Mouse (Mus musculus) bone marrow, adult 2 months (tissue): ENCODE results near the gene Cap2. TPM values are rescaled to one million over a fixed set of nuclear protein-coding genes. Genes with fewer than 3 reads are reported as not detected.

Experiments
- H3K27ac ChIP-seq: fragments of 200-500 bp; 2 replicates; pipeline ENCODE4 v1.5.1; 2012; ENCODE audit warnings: low read depth, mild to moderate bottlenecking, control low read depth, inconsistent platforms, low read length; ENCODE audit not compliant: control insufficient read depth, poor library complexity, insufficient read depth
- H3K4me1 ChIP-seq: fragments of 200-500 bp; 2 replicates; pipeline ENCODE4 v1.6.1; 2011; ENCODE audit warnings: low read length; ENCODE audit not compliant: control insufficient read depth, insufficient read depth
- H3K4me3 ChIP-seq: fragments of 200-500 bp; replicated peaks from 2 replicates; pipeline ENCODE3; 2011; ENCODE audit warnings: mild to moderate bottlenecking, low read depth, low read length, control low read depth; ENCODE audit not compliant: control insufficient read depth
- CTCF ChIP-seq: fragments of 200-500 bp; IDR thresholded peaks from 2 replicates; pipeline ENCODE4 v1.5.1; 2011; ENCODE audit warnings: low read length, control low read depth; ENCODE audit not compliant: control insufficient read depth, insufficient read depth
- POLR2A ChIP-seq: fragments of 200-500 bp; IDR thresholded peaks from 2 replicates; pipeline ENCODE4 v1.6.1; 2011; ENCODE audit warnings: low read depth, mild to moderate bottlenecking, control low read depth, low read length, borderline replicate concordance; ENCODE audit not compliant: control insufficient read depth
- WGBS: fragments of 180-500 bp; shearing (Covaris S2); methylation state at CpG from one replicate; pipeline ENCODE4 v1.1.7; 2018; 5-methylcytosine and 5-hydroxymethylcytosine counted together
- polyA plus RNA-seq: library from polyadenylated mRNA; stranded (reverse); fragments of >200 nt; gene quantifications from 2 replicates; pipeline ENCODE4 v1.2.4, GENCODE M21; 2011; ENCODE audit warnings: low replicate concordance; ENCODE audit not compliant: missing spikeins, insufficient read depth, insufficient read length

Cap2 gene
- polyA plus RNA-seq, 1 experiment = 3.4 TPM

DNA sequence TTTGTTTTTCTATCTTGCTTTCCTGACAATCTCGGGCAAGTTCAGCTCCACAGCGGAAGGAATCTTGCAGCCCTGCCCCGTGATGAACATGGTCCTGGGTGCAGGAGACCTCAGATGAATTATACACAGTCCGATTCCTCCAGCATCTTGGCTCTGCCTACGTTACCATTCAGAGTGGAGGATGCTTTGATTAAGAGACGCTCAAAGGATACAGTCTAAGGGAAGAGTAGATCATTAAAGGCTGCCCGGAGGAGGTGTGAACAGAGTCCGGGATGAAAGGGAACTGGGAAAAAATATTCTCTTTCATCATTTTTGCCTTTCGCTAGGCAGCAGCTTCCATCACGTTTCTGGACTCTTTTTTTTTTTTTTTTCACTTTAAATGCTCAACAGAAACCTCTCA, 27.4 kb downstream of the Cap2 start:
- WGBS = 77% methylated on average over 10 of the region's 10 CpGs
- Histone ChIP-seq H3K27ac (no peak overlapping the region), H3K4me1 (no peaks in the 10 kb centered on the region), H3K4me3 (no peak overlapping the region)
- TF ChIP-seq POLR2A = no peak
- TF ChIP-seq CTCF = no peak

DNA sequence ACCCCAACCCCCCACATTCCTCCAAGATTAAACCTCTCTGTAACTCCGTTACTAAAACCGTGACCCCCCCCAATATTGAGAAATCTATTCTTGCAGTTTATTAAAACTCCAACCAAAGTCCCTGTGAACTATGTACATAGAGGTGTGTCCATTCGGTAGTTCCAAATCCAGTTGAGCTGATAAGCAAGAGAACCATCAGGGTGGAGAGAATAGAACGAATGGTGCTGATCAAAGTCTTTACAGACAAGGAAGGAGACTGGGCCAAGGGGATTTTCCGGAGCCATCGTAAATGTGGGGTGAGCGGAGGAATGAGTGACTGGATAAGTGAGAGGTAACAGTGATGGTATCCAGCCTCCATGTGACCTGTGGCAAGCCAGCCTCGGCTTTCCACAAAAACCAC, 28.9 kb downstream of the Cap2 start:
- 81% methylated on average over 8 of the region's 8 CpGs for WGBS
- TF ChIP-seq POLR2A (no peak), CTCF (no peak)
- Histone ChIP-seq H3K4me3 (no peak overlapping the region), H3K4me1 (no peaks in the 10 kb centered on the region), H3K27ac (no peak overlapping the region)

DNA sequence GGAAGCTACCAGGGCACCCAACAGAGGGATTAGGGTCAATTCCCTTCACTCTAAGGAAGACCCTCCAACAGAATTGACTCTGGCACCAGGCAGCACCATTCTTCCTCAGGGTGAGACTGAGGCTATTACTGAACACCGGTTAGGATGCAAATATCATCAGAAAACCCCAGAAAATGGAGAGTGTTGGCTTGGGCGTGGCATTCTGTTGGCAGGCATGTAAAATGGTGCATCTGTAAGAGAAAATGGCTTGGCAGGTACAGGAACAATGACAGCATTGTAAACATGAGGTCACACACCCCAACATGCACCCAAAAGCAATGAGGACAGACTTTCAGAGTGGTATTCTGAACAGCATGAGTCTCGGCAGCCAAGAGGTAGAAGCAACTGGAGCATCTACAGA, 30.0 kb downstream of the Cap2 start:
- H3K4me3 ChIP-seq = no peak overlapping the region
- no peak overlapping the region for H3K27ac ChIP-seq
- WGBS = 82% methylated on average over 3 of the region's 3 CpGs
- TF ChIP-seq POLR2A (no peak), CTCF (no peak)
- H3K4me1 ChIP-seq = no peaks in the 10 kb centered on the region

DNA sequence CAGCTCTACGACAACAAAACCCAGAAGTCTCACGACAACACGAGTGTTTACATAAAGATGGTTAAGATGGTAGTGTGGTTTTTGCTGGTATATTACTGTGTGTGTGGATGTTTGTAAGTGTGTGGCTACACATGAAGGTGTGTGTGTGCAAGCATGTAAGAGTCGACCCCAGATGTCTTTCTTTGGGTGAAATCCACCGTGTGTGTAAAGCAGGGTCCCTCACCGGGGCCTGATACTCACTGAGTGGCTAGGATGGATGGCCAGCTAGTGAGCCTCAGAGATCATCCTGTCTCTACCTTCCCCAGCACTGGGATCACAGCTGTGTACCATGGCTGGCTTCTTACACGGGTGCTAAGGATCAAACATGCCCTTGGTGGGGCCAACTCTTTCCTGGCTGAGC, 30.6 kb downstream of the Cap2 start:
- Histone ChIP-seq H3K4me1 (no peaks in the 10 kb centered on the region), H3K27ac (no peak overlapping the region), H3K4me3 (no peak overlapping the region)
- TF ChIP-seq CTCF (no peak), POLR2A (no peak)
- WGBS = 85% methylated on average over 7 of the region's 7 CpGs

DNA sequence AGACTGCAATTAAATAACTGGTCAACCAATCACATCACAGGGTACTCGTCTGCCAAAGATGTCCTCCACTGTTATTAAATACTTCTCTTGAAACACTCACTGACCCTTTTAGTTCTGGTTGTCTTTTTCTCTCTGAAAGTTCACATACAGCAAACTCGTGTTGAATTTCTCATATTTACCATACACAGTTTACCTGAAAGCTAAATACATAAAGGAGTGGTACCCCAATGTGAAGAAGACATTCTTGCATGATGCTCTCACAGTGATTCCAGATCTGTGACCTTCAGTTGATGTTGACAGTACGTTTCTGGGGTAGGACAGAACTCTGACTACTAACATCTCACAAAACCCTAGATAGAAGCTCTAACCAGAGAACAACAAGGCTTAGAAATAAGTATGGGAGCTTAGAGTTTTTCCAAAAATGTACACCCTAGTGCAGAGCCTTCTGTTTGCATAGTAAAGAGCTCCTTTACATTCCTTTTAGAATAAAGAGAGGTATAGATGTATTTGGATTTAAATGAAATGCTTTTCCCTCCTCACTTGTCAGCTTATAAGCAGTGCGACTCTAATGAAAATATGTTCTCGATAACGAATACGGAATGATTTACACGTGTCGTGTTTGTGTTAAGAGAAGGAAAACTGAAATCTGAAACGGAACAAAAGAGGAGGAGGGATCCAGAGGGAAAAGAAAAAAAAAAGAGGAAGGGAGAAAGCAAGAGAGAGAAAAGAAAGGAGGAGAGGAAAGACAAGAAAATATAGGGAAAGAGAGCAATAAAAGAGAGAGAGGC, 31.9 kb downstream of the Cap2 start:
- 71% methylated on average over 10 of the region's 10 CpGs for WGBS
- TF ChIP-seq CTCF (no peak), POLR2A (no peak)
- no peaks in the 10 kb centered on the region for H3K4me1 ChIP-seq
- no peak overlapping the region for H3K27ac ChIP-seq
- no peak overlapping the region for H3K4me3 ChIP-seq

DNA sequence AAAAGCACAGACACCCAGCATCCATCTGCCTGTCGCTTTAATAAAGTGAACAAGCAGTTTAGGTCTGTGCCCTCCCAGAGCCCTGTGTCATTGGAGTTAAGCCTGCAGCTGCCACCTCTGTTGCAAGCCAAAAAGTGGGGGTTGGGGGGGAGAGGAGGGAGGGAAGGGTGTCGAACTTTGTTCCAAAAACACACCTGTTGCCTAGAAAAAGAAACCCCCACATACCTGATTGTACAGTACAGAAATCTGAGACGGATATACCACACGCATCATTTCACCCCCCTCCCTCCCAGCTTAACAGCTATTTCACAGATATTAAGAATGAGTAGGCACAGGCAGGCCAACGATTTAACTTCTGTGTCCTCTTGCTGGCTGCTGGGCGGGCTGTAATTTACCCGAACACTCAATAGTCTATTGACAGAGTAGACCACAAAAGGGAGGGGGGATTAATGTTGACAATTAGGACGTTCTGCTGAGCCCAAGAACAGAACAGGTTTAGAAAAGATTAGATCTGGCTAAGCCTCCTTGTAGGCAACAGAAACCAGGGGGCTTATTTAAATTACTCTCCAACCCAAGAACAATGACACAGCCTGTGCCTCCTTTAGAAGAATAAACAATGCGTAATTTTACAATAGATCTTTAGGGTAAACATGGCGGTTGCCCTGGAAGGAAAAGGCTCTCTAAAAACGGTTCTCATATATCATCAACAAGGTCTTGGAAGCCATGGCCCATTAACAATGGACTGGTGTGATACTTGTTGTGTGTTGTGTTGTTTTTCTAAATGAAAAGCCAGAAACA, 32.7 kb downstream of the Cap2 start:
- no peak overlapping the region for H3K4me3 ChIP-seq
- TF ChIP-seq CTCF = no peak
- 54% methylated on average over 11 of the region's 11 CpGs for WGBS
- no peak overlapping the region for H3K27ac ChIP-seq
- H3K4me1 ChIP-seq = no peaks in the 10 kb centered on the region

DNA sequence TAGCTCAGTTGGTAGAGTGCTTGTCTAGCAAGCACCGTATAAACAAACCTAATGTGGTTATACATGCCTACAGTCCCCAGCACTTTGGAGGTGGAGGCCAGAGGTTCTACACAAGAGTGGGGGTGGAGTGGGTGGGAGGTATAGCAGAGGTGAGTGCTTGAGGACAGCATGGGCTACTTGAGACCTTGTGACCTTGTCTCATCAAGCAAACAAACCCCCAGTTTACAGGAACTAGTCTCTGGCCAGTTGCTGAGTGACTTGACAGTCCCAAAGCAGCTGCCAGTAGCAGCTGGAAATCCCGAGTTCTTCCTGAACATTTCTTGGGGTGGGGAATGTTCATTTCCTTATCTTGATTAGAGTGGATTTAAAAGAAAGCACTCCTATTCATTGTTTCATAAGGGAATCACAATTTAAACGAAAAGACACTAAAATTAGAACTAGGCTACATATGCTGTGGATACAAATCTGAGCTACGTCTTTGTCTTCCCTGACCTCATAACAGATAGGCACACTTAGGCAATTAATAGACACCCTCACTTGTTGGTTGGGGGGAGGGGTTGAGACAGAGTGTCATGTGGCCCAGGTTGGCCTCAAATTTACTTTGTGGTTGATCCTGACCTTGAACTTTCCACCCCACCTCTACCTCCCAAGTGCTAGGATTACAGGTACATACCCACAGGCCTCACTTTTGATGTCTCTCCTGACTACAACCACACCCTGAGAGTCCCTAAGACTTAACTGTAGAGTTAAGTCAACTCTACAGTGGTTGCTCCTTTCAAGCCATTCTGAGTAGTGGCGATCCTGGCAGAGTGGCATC, 33.5 kb downstream of the Cap2 start:
- Histone ChIP-seq H3K4me1 (no peaks in the 10 kb centered on the region), H3K4me3 (no peak overlapping the region), H3K27ac (no peak overlapping the region)
- TF ChIP-seq POLR2A = no peak
- TF ChIP-seq CTCF = no peak
- WGBS = 80% methylated on average over 5 of the region's 5 CpGs

DNA sequence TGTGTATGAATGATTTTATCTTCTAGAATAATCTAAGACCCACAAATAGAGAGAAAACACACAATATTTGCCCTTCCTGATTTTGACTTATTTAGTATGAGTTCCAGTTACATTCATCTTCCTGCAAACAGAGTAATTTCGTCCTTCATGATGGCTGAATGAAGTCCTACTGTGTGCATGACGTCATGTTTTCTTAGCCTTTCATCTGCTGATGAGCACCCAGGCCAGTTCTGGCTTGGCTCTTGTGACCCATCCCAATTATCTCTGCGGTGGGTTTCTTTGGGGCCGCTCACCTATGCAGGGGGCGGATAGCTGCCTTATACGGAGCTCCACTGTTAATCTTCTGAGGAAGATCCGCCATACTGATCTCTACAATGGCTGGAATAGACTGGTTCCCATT, 37.6 kb downstream of the Cap2 start:
- Histone ChIP-seq H3K4me3 (no peak overlapping the region), H3K4me1 (no peaks in the 10 kb centered on the region), H3K27ac (no peak overlapping the region)
- TF ChIP-seq CTCF (no peak), POLR2A (no peak)
- 81% methylated on average over 7 of the region's 7 CpGs for WGBS

DNA sequence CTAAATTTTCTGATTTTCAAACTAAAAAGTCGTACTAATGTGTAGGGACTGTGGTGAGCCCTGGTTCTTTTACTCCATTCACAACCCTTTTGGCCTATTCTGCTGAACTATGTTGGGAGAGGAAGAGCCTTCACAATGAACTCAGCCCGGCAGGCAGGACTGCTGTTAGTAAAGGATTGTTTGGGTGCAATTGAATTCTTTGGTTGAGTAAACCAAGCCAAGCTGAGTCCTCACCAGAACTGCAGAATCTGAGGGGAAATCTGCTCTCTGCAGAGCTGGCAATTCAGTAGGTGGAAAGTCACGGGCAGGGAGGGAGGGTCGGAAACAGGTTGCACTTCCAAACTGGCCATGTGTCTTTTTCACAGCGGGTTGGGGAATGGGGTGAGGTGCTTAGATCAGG, 39.3 kb downstream of the Cap2 start:
- WGBS = 76% methylated on average over 5 of the region's 5 CpGs
- TF ChIP-seq CTCF (no peak), POLR2A (no peak)

More for the DNA sequence above, 39.3 kb downstream of the Cap2 start:
- no peak overlapping the region for H3K27ac ChIP-seq
- H3K4me3 ChIP-seq = no peak overlapping the region
- H3K4me1 ChIP-seq = no peaks in the 10 kb centered on the region
